Mouse (Mus musculus) neural tube, embryonic 11.5 days (tissue): Measurements from ENCODE around the gene Cd80. TPM values are rescaled to one million over a fixed set of nuclear protein-coding genes. Genes with fewer than 3 reads are reported as not detected.

ENCODE experiments used
- ATAC-seq: fragments of 200-750 bp; cut with Nextera tagmentation; 2 replicates; pipeline ENCODE4 v1.8.0; 2017; ENCODE audit warnings: moderate number of reproducible peaks, mild to moderate bottlenecking, moderate TSS enrichment, moderate library complexity; ENCODE audit not compliant: insufficient read depth, low FRiP score, low TSS enrichment
- DNase-seq: peaks from one replicate; pipeline ENCODE4 v3.0.0-alpha.2; 2015; ENCODE audit warnings: low spot score
- H3K27ac ChIP-seq: fragments of 300-500 bp; sonication (generic); 2 replicates; pipeline ENCODE4 v1.5.1; 2014; ENCODE audit warnings: low read depth, mild to moderate bottlenecking, low read length
- H3K27me3 ChIP-seq: fragments of 300-500 bp; sonication (generic); 2 replicates; pipeline ENCODE4 v1.6.1; 2014; ENCODE audit warnings: mild to moderate bottlenecking, low read length, mixed read lengths; ENCODE audit not compliant: control insufficient read depth, insufficient read depth
- H3K36me3 ChIP-seq: fragments of 300-500 bp; sonication (generic); 2 replicates; pipeline ENCODE4 v1.6.1; 2014; ENCODE audit warnings: mild to moderate bottlenecking, low read length, moderate library complexity, mixed read lengths; ENCODE audit not compliant: control insufficient read depth, insufficient read depth
- H3K4me1 ChIP-seq: fragments of 300-500 bp; sonication (generic); 2 replicates; pipeline ENCODE4 v1.6.1; 2014; ENCODE audit warnings: low read length, mixed read lengths; ENCODE audit not compliant: control insufficient read depth, insufficient read depth
- H3K4me2 ChIP-seq: fragments of 300-500 bp; sonication (generic); 2 replicates; pipeline ENCODE4 v1.6.1; 2014; ENCODE audit warnings: low read depth, mild to moderate bottlenecking, moderate library complexity
- H3K4me3 ChIP-seq: fragments of 300-500 bp; sonication (generic); 2 replicates; pipeline ENCODE4 v1.5.1; 2014; ENCODE audit warnings: low read depth, low read length
- H3K9ac ChIP-seq: fragments of 300-500 bp; sonication (generic); 2 replicates; pipeline ENCODE4 v1.6.1; 2014; ENCODE audit warnings: mild to moderate bottlenecking, low read length
- H3K9me3 ChIP-seq: fragments of 300-500 bp; sonication (generic); 2 replicates; pipeline ENCODE4 v1.6.1; 2016; ENCODE audit warnings: low read length; ENCODE audit not compliant: control insufficient read depth
- WGBS: fragments of 180-500 bp; shearing (Covaris S2); extraction: QIAGEN DNeasy Blood & Tissue Kit; methylation state at CpG from one replicate; pipeline ENCODE4 v1.1.7; 2014; 5-methylcytosine and 5-hydroxymethylcytosine counted together
- polyA plus RNA-seq: library from polyadenylated mRNA; unstranded; fragments of >200 nt; fragmentation: Nextera tagmentation; extraction: Ambion mirVana; gene quantifications from 2 replicates; pipeline ENCODE4 v1.2.1, GENCODE M21; 2014

The Cd80 gene
- polyA plus RNA-seq, 1 experiment from 2014 or later, result 0.54 TPM

GRCm38 (mm10) chr16:38431446-38432185, 23.7 kb upstream of the Cd80 start:
- Histone ChIP-seq H3K36me3 (no peaks in the 10 kb centered on the region), H3K4me2 (no peak overlapping the region), H3K27me3 (no peaks in the 10 kb centered on the region), H3K9ac (no peak overlapping the region), H3K4me3 (no peak overlapping the region), H3K4me1 (no peaks in the 10 kb centered on the region), H3K9me3 (no peaks in the 10 kb centered on the region), H3K27ac (no peak overlapping the region)
- 72% methylated on average over 13 of the region's 13 CpGs for WGBS
- ATAC-seq (no peak), DNase-seq (no peak)

DNA sequence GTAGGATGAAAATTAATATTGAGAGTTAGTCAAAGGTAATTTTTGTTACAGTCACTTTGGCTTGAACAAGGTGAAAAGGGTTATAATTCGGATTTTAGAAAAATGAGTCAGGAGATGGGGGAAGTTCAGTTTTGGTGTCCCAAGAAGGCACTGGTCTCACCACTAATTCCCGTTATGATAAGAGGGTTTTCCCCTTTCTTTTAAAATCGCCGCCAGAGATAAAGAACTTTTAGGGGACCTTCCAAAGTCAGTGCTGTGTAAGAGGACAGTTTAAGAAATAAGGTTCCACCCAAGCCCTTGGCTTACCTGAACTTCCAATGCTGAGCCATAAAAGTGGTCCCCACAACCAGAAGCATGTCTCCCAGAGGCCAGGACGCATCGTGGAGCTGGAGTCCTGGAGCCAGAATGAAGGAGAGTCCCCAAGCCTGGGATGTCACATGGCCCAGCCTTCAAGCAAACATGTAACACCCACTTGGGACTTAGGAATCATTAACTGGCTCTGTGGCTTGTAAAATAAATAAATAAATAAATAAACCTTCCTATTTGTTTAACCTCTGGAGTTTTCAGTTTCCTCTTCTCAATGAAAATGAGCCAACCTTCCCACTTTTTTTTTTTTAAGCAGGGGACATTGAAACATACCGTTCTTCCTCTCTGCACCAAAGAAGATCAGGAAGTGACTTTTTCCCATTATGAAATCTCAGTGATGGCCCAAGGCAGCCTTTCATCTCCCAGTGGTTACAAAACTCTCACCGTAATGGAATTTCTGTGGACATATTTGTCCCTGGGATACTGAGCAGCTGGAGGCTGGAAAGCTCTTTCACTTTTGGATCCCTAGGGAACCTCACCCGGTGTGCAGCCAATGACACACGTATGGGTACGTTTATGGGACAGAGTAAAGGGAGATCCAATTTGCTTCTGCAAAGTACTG, 22.6 kb upstream of the Cd80 start, which contains the start of gene Pla1a:
Gene Pla1a, minus strand, starts transcription at position 648 of the 928 bp plus-strand sequence.
- WGBS, result 85% methylated on average over 11 of the region's 11 CpGs
- Histone ChIP-seq H3K27me3 (no peaks in the 10 kb centered on the region), H3K36me3 (no peaks in the 10 kb centered on the region), H3K4me2 (no peak within 1 kb of the TSS), H3K9me3 (no peaks in the 10 kb centered on the region), H3K4me3 (no peak within 1 kb of the TSS), H3K9ac (no peak within 1 kb of the TSS), H3K4me1 (no peaks in the 10 kb centered on the region), H3K27ac (no peak within 1 kb of the TSS)
- ATAC-seq (no peak), DNase-seq (no peak)

DNA sequence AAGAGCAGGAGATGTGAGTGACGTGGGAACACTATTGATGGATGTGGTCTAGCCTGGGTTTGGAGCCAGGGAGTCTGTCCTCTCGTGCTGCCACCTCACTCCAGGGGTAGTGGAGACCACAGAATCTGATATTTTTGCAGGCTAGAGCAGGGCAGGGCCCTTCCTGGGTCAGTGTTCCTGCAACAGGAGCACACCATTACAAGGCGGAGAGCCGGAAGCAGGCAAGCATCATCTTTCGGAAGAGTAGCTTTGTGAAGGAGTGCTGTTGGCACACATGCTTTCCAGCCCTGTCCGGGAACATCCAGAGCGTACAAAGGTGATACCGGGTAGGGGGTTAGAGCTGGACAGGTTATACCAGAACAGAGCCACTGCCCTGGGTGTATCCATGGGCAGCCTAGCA, 21.8 kb upstream of the Cd80 start:
- DNase-seq (no peak), ATAC-seq (no peak)
- Histone ChIP-seq H3K27ac (no peak overlapping the region), H3K4me1 (no peaks in the 10 kb centered on the region), H3K9ac (no peak overlapping the region), H3K27me3 (no peaks in the 10 kb centered on the region), H3K4me3 (no peak overlapping the region), H3K4me2 (no peak overlapping the region), H3K36me3 (no peaks in the 10 kb centered on the region), H3K9me3 (no peaks in the 10 kb centered on the region)
- WGBS, result 93% methylated on average over 8 of the region's 8 CpGs

DNA sequence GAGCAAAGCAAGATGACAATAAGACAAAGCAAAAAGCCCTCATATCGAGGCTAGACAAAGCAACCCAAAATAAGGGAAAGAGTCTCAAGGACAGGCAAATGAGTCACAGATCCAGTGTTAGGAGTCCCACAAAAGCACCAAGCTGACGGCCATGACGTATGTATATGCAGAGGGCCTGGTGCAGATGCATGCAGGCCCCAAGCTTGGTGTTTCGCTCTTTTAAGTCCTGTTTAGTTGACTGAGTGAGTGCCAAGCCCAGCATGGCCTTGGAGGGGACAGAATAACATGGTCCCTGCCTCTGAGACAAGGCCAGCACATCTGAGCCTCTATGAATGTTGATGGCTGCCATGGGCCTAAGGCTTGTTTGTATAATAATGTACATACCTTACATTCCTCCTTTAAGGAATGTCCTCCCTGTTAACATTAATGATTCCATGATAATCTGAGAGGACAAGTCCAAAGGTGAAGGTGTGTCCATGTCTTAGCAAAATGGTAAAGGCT, 21.0 kb upstream of the Cd80 start:
- no peaks in the 10 kb centered on the region for H3K9me3 ChIP-seq
- H3K27me3 ChIP-seq, result no peaks in the 10 kb centered on the region
- DNase-seq, result no peak
- H3K9ac ChIP-seq, result no peak overlapping the region
- H3K27ac ChIP-seq, result no peak overlapping the region
- no peak for ATAC-seq
- no peak overlapping the region for H3K4me3 ChIP-seq
- WGBS, result 83% methylated on average over 4 of the region's 4 CpGs
- no peaks in the 10 kb centered on the region for H3K4me1 ChIP-seq
- no peaks in the 10 kb centered on the region for H3K36me3 ChIP-seq
- no peak overlapping the region for H3K4me2 ChIP-seq

DNA sequence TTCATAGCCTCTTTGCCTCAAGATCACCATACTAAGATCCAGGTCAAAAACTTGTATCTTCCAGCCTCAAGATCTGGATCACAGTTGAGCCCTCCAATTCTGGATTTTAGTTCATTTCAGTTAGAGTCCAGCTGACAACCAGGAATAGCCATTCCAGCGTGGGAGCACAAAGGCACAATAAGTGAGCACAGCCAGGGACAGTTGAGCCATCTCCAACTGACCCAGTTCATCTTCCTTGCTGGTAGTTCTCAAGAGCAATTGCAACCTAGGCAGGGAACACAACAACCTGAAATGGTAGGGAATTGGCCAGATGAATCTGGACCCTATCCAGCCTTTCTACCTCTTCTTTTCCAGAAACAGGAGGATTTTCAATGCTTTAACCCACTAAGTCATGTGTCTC, 16.2 kb upstream of the Cd80 start:
- Histone ChIP-seq H3K9ac (no peak overlapping the region), H3K27me3 (no peaks in the 10 kb centered on the region), H3K9me3 (no peaks in the 10 kb centered on the region), H3K4me2 (no peak overlapping the region), H3K4me3 (no peak overlapping the region), H3K27ac (no peak overlapping the region), H3K4me1 (no peaks in the 10 kb centered on the region), H3K36me3 (peaks cover 2% of the 10 kb centered on the region; the same call in 1 of the 2 replicates)
- ATAC-seq, result no peak
- DNase-seq, result no peak
- WGBS, result 74% methylated on average over 1 of the region's 1 CpGs

DNA sequence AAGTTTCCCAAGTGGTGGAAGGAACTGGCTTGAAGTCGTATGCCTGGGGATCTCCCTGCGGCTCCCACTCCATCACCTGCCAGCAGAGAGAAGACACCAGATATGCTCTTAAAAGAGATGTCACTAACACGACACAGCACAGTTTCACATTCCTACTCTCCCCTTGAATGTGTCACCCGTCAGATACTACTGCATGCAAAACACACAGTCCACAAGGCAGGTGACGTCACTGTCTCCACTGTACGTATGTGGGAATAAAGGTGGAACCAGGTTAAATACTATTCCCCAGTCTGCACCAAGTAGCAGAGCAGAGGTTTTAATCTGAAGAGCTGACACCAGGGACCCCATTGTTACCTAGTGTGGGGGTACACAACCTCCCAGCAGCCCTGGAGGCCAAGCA, 15.0 kb upstream of the Cd80 start:
- Histone ChIP-seq H3K27ac (no peak overlapping the region), H3K4me2 (no peak overlapping the region), H3K9me3 (no peaks in the 10 kb centered on the region), H3K4me3 (no peak overlapping the region), H3K9ac (no peak overlapping the region), H3K27me3 (no peaks in the 10 kb centered on the region), H3K4me1 (no peaks in the 10 kb centered on the region), H3K36me3 (peaks cover 12% of the 10 kb centered on the region)
- ATAC-seq (no peak), DNase-seq (no peak)
- 89% methylated on average over 6 of the region's 6 CpGs for WGBS

- no peak overlapping the region for H3K4me3 ChIP-seq
- WGBS, result 89% methylated on average over 5 of the region's 5 CpGs
- no peak for ATAC-seq
These were observed 13.8 kb upstream of the Cd80 start for GRCm38 (mm10) chr16:38441611-38442010.

DNA sequence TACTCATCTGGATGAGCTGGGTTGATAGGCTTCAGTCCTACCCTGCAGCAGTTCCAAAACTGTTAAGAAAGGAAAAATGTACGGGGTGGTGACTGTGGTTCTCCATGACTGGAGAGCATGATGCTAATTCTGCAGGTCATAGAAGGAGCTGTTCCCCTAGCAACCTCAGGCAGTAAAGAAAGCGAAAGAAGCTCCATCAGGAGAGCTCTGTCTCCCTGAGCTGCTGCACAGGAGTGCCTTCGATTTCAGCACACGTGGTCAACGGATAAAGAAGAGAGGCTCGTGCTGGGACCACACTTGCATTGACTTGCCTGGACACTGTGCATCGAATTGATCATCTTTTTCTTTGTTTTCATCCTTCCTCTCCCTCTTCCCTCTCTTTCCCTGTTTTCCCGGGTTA, 13.1 kb upstream of the Cd80 start:
- H3K36me3 ChIP-seq, result peaks cover 27% of the 10 kb centered on the region
- H3K4me2 ChIP-seq, result no peak overlapping the region
- H3K9ac ChIP-seq, result no peak overlapping the region
- H3K4me1 ChIP-seq, result no peaks in the 10 kb centered on the region
- DNase-seq, result no peak
- 85% methylated on average over 8 of the region's 8 CpGs for whole genome bisulfite sequencing
- H3K9me3 ChIP-seq, result no peaks in the 10 kb centered on the region
- no peak overlapping the region for H3K27ac ChIP-seq
- no peaks in the 10 kb centered on the region for H3K27me3 ChIP-seq
- ATAC-seq, result no peak
- H3K4me3 ChIP-seq, result no peak overlapping the region

More at GRCm38 (mm10) chr16:38441611-38442010, 13.8 kb upstream of the Cd80 start:
- H3K27ac ChIP-seq, result no peak overlapping the region
- H3K4me1 ChIP-seq, result no peaks in the 10 kb centered on the region
- no peaks in the 10 kb centered on the region for H3K9me3 ChIP-seq
- H3K36me3 ChIP-seq, result peaks cover 21% of the 10 kb centered on the region
- H3K9ac ChIP-seq, result no peak overlapping the region
- no peaks in the 10 kb centered on the region for H3K27me3 ChIP-seq
- DNase-seq, result no peak
- H3K4me2 ChIP-seq, result no peak overlapping the region
